Mouse (Mus musculus): ENCODE measurements around the gene Rilpl1. TPM values are rescaled to one million over a fixed set of nuclear protein-coding genes. Genes with fewer than 3 reads are reported as not detected.

Rilpl1 gene
- polyA plus RNA-seq, 1 experiment from 2014 or later = 9.7 TPM

DNA sequence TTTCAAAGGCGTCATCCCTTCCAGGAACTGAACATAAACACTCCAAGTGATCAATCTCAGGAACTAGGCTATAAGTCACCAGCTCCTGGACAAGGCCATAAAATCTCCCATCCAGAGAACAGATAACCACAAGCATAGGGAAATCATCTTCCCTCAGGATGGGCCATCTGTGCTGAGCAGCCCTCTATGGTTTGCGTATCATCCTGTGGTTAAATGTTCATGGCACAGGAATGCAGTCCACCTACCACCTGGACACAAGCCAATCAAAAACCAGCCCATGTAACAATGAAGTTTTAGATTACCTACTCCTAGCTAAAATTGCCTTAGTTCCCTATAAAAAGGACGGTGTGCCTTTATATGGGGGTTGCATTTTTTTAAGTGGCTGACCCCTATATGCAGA is 42.3 kb downstream of the Rilpl1 start:
- Histone ChIP-seq H3K36me3 (ENCODE audit: control insufficient read depth, insufficient read depth) (no peaks in the 10 kb centered on the region), H3K27ac (ENCODE audit: low read length) (no peak overlapping the region), H3K27me3 (replicated peaks; ENCODE audit: control insufficient read depth, insufficient read depth, low read length) (no peaks in the 10 kb centered on the region), H3K4me1 (replicated peaks; ENCODE audit: control insufficient read depth, insufficient read depth, low read length) (peaks cover 8% of the 10 kb centered on the region), H3K4me3 (replicated peaks; ENCODE audit: low read length) (no peak overlapping the region), H3K4me2 (ENCODE audit: low read length) (no peak overlapping the region), H3K9me3 (ENCODE audit: control insufficient read depth, low read length) (no peaks in the 10 kb centered on the region), H3K9ac (replicated peaks; ENCODE audit: low read depth, low read length) (no peak overlapping the region)
- no peak for ATAC-seq
- WGBS = 98% methylated on average over 3 of the region's 3 CpGs

DNA sequence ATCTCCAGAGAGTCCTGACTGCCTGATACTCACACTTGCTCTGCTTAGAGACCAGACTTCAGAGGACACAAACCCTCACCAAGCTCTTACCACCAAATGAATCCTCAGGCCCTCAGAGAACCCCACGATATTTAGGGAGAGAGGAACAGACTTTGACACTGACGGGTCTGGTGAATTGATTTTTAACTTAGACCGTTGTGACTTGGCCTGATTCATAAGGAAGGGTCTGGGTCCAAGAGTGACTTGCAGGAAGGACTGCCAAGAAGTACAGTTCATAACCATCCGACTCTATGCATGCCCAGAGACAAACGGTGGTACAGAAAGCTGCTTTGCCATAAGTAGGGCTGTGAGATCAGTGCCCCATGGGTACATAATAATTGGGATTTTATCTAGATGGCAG is 45.5 kb downstream of the Rilpl1 start:
- Histone ChIP-seq H3K4me3 (replicated peaks; ENCODE audit: low read length) (no peak overlapping the region), H3K27ac (ENCODE audit: low read length) (no peak overlapping the region), H3K9ac (replicated peaks; ENCODE audit: low read depth, low read length) (no peak overlapping the region), H3K36me3 (ENCODE audit: control insufficient read depth, insufficient read depth) (no peaks in the 10 kb centered on the region), H3K27me3 (replicated peaks; ENCODE audit: control insufficient read depth, insufficient read depth, low read length) (no peaks in the 10 kb centered on the region), H3K9me3 (ENCODE audit: control insufficient read depth, low read length) (no peaks in the 10 kb centered on the region), H3K4me2 (ENCODE audit: low read length) (no peak overlapping the region), H3K4me1 (replicated peaks; ENCODE audit: control insufficient read depth, insufficient read depth, low read length) (peaks cover 13% of the 10 kb centered on the region)
- ATAC-seq = no peak
- WGBS = 92% methylated on average over 5 of the region's 5 CpGs

DNA sequence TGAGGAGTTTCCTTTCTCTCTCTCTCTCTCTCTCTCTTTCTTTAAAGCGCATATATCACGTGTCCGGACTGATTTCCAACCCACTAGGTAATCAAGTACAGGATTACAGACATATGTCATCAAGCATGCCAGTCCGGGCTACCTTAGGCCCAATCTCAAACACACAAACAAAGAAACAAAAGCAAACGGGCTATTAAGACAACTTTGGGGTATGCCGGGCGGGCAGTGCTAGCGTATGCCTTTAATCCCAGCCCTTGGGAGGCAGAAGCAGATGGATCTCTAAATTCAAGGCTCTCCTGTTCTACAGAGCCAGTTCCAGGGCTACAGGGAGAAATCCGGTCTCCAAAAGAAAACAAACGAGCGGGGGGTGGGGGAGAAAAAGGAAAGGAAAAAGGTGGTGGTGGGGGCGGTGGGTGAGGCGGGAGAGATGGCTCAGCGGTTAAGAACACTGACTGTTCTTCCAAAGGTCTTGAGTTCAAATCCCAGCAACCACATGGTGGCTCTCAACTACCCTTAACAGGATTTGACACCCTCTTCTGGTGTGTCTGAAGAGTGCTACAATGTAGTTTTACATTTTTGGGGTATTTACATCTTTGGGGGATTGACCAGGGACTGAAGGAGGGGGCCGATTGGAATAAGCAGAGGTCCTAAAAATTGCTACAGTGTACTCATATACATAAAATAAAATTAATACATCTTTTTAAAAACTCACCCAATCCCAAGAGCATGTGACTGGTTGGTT is 47.4 kb downstream of the Rilpl1 start:
- Histone ChIP-seq H3K9ac (replicated peaks; ENCODE audit: low read depth, low read length) (peak overlapping the region; percentile 84), H3K4me1 (replicated peaks; ENCODE audit: control insufficient read depth, insufficient read depth, low read length) (peaks cover 14% of the 10 kb centered on the region), H3K27me3 (replicated peaks; ENCODE audit: control insufficient read depth, insufficient read depth, low read length) (no peaks in the 10 kb centered on the region), H3K36me3 (ENCODE audit: control insufficient read depth, insufficient read depth) (no peaks in the 10 kb centered on the region), H3K27ac (ENCODE audit: low read length) (peak overlapping the region; percentile 97), H3K4me3 (replicated peaks; ENCODE audit: low read length) (peak overlapping the region; percentile 75), H3K4me2 (ENCODE audit: low read length) (peak overlapping the region; percentile 75), H3K9me3 (ENCODE audit: control insufficient read depth, low read length) (no peaks in the 10 kb centered on the region)
- ATAC-seq = peak; percentile 49
- 8% methylated on average over 15 of the region's 15 CpGs for WGBS

DNA sequence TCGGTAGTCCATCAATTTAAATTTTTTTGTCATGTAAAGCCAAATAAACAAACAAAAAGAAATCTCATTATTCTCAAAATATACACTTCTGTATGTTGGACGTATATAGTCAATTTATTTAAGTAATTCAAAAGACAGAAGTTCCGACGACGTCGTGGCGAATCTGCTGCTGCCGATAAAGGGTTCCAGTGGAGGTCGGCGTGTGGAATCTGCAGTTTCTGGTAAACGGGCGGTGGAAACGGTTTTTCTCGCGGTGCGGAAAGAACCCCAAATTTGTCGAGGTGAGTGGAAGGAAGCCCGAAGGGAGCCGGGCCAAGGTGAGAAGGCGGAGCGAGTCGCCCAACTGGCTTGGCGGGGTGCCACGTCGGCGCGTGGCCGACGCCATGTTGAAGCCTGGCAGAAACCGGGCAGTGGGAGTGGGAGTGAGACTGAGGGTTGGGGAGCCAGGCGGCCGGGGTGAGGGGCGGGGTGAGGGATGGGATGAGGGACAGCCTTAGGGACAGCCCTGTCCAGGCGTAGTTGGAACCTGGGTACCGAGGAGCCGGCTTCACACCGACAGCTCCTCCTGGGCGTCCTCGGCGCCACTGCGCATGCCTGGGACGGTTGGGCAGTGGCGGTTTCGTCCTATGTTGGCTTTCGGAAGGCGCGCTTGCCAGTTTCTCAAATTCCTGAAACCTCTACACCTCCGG is 48.1 kb downstream of the Rilpl1 start, which contains the start of gene Snrnp35:
Snrnp35 (plus strand) TSS at position 169 of the 689 bp plus-strand sequence.
- Histone ChIP-seq H3K27me3 (replicated peaks; ENCODE audit: control insufficient read depth, insufficient read depth, low read length) (no peaks in the 10 kb centered on the region), H3K4me2 (ENCODE audit: low read length) (peak within 1 kb of the TSS; percentile 86), H3K9me3 (ENCODE audit: control insufficient read depth, low read length) (no peaks in the 10 kb centered on the region), H3K4me1 (replicated peaks; ENCODE audit: control insufficient read depth, insufficient read depth, low read length) (peaks cover 18% of the 10 kb centered on the region), H3K27ac (ENCODE audit: low read length) (peak within 1 kb of the TSS; percentile 97), H3K36me3 (ENCODE audit: control insufficient read depth, insufficient read depth) (no peaks in the 10 kb centered on the region), H3K9ac (replicated peaks; ENCODE audit: low read depth, low read length) (peak within 1 kb of the TSS; percentile 84), H3K4me3 (replicated peaks; ENCODE audit: low read length) (peak within 1 kb of the TSS; percentile 75)
- under 1% methylated on average over 48 of the region's 48 CpGs for WGBS
- peak; percentile 90 for ATAC-seq

DNA sequence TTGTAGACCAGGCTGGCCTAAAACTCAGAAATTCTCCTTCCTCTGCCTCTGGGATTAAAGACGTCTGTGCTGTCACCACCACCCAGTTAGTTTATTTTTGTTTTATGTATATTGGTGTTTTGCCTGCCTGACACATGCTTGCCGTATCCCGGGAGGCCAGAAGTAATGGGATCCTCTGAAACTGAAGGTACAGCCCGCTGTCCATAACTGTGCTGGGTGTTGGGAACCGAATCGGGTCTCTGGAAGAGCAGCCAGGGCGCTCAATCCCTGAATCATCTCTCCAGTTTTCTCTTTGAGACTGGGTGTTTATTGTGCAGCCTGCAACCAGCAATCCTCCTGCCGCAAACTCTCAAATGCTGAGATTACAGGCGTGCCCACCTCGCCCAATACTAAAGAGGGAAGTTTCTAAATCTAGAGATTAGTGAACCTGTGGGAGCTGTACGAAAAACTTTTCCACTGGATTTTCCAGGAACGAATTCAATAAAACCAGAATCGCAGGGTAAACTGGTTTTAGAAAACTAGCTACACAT is 48.7 kb downstream of the Rilpl1 start:
- H3K4me2 ChIP-seq (ENCODE audit: low read length) = peak overlapping the region; percentile 86
- H3K4me3 ChIP-seq (replicated peaks; ENCODE audit: low read length) = peak overlapping the region; percentile 75
- H3K9ac ChIP-seq (replicated peaks; ENCODE audit: low read depth, low read length) = peak overlapping the region; percentile 84
- peaks cover 23% of the 10 kb centered on the region for H3K4me1 ChIP-seq (replicated peaks; ENCODE audit: control insufficient read depth, insufficient read depth, low read length)
- H3K27me3 ChIP-seq (replicated peaks; ENCODE audit: control insufficient read depth, insufficient read depth, low read length) = no peaks in the 10 kb centered on the region
- no peaks in the 10 kb centered on the region for H3K36me3 ChIP-seq (ENCODE audit: control insufficient read depth, insufficient read depth)
- WGBS = 4% methylated on average over 13 of the region's 13 CpGs
- ATAC-seq = no peak
- peak overlapping the region; percentile 97 for H3K27ac ChIP-seq (ENCODE audit: low read length)
- no peaks in the 10 kb centered on the region for H3K9me3 ChIP-seq (ENCODE audit: control insufficient read depth, low read length)

DNA sequence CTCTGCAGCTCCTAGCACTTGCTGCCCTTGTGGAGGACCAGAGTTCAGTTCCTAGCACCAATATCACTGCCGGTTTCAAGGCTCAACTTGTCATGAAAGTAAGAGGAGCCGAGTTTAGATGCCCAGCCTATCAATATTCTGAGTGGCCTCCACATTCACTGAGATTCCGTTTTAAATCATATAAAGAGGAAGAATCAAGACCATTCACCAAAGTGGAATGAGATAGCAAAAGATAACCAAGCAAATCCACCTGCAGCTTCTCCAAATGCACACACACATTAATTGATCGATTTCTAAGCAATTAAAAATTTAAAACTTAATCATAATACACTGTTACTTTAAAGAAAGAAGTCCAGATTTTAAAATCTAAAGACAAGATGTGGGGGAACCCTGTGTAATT is 49.5 kb downstream of the Rilpl1 start:
- H3K4me1 ChIP-seq (replicated peaks; ENCODE audit: control insufficient read depth, insufficient read depth, low read length) = peaks cover 27% of the 10 kb centered on the region
- no peak for ATAC-seq
- no peak overlapping the region for H3K9ac ChIP-seq (replicated peaks; ENCODE audit: low read depth, low read length)
- no peaks in the 10 kb centered on the region for H3K9me3 ChIP-seq (ENCODE audit: control insufficient read depth, low read length)
- no peaks in the 10 kb centered on the region for H3K36me3 ChIP-seq (ENCODE audit: control insufficient read depth, insufficient read depth)
- WGBS = 91% methylated on average over 4 of the region's 4 CpGs
- H3K4me3 ChIP-seq (replicated peaks; ENCODE audit: low read length) = no peak overlapping the region
- no peak overlapping the region for H3K4me2 ChIP-seq (ENCODE audit: low read length)
- no peaks in the 10 kb centered on the region for H3K27me3 ChIP-seq (replicated peaks; ENCODE audit: control insufficient read depth, insufficient read depth, low read length)
- H3K27ac ChIP-seq (ENCODE audit: low read length) = no peak overlapping the region

DNA sequence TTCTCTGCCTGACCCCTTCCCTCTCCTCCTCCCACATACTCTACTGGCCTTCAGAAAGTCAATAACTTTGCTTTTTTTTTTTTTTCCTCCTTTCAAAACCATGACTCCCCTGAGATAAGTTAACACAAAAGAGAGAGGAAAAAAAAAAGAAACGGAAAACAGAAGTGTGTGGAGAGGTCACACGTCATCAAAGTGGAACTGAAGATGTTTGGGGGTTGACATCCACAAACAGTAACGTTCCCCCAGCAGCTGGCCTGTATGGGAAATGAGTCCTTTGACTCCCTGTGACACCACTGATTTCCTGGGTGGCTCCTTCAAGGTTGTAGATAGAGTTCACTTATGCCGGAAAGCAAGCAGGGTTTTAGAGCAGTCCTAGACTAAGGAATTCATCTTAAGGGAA is 51.1 kb downstream of the Rilpl1 start:
- 85% methylated on average over 4 of the region's 4 CpGs for WGBS

DNA sequence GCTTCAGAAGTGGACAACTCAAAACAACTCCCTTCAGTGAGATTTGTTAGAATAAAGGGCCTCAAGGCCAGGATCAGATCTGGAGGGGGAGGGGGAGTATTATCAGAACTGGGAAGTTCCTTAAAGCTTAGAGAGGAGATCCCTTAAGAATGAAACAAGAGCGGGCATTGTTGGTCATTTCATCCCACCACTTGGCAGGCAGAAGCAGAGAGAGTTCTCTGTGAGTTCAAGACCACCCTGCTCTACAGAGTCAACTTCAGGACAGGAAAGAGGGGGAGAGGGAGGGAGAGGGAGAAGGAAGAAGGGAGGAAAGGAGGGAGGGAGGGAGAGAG is 52.4 kb downstream of the Rilpl1 start:
- H3K9ac ChIP-seq (replicated peaks; ENCODE audit: low read depth, low read length) = no peak overlapping the region
- no peak overlapping the region for H3K27ac ChIP-seq (ENCODE audit: low read length)
- H3K4me3 ChIP-seq (replicated peaks; ENCODE audit: low read length) = no peak overlapping the region
- no peaks in the 10 kb centered on the region for H3K9me3 ChIP-seq (ENCODE audit: control insufficient read depth, low read length)
- no peak for ATAC-seq
- peaks cover 24% of the 10 kb centered on the region for H3K4me1 ChIP-seq (replicated peaks; ENCODE audit: control insufficient read depth, insufficient read depth, low read length)
- H3K27me3 ChIP-seq (replicated peaks; ENCODE audit: control insufficient read depth, insufficient read depth, low read length) = no peaks in the 10 kb centered on the region
- WGBS = 77% methylated on average over 1 of the region's 1 CpGs
- H3K4me2 ChIP-seq (ENCODE audit: low read length) = peak overlapping the region; percentile 34
- no peaks in the 10 kb centered on the region for H3K36me3 ChIP-seq (ENCODE audit: control insufficient read depth, insufficient read depth)

More for the DNA sequence above, 51.1 kb downstream of the Rilpl1 start:
- no peak for ATAC-seq
- H3K9me3 ChIP-seq (ENCODE audit: control insufficient read depth, low read length) = no peaks in the 10 kb centered on the region
- no peaks in the 10 kb centered on the region for H3K27me3 ChIP-seq (replicated peaks; ENCODE audit: control insufficient read depth, insufficient read depth, low read length)
- H3K4me2 ChIP-seq (ENCODE audit: low read length) = no peak overlapping the region
- peaks cover 33% of the 10 kb centered on the region for H3K4me1 ChIP-seq (replicated peaks; ENCODE audit: control insufficient read depth, insufficient read depth, low read length)
- no peak overlapping the region for H3K4me3 ChIP-seq (replicated peaks; ENCODE audit: low read length)
- no peak overlapping the region for H3K9ac ChIP-seq (replicated peaks; ENCODE audit: low read depth, low read length)
- H3K27ac ChIP-seq (ENCODE audit: low read length) = no peak overlapping the region
- no peaks in the 10 kb centered on the region for H3K36me3 ChIP-seq (ENCODE audit: control insufficient read depth, insufficient read depth)

DNA sequence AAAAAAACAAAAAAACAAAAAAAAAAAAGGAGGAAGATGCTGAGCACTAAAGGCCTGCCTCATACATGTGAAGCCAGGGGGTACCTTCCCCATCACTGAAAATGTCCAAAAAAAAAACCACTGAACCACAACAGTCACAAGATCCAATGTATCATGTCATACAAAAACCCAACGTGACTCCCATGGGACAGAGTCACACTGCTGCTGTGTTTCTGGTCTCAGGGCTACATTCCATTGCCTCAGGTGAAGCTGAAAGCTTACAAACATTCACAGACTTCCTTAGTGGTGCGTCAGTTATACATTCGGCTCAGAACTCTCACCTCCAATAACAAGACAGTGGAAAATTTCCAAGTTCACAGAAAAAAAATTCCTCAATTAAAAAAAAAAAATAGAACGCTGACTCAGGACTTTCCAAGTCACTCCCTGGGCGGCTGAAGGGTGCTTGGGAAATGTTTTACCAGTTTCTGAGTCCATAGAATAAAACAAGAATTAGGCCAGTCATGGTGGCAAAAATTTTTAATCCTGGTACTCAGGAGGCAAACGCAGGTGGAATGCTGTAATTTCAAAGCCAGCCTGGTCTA is 60.5 kb downstream of the Rilpl1 start:
- no peak overlapping the region for H3K9ac ChIP-seq (replicated peaks; ENCODE audit: low read depth, low read length)
- 0 out of 2 replicates have a peak, but pooled peaks cover 4% of the 10 kb centered on the region for H3K4me1 ChIP-seq (replicated peaks; ENCODE audit: control insufficient read depth, insufficient read depth, low read length)
- H3K9me3 ChIP-seq (ENCODE audit: control insufficient read depth, low read length) = no peaks in the 10 kb centered on the region
- no peaks in the 10 kb centered on the region for H3K36me3 ChIP-seq (ENCODE audit: control insufficient read depth, insufficient read depth)
- no peak overlapping the region for H3K4me3 ChIP-seq (replicated peaks; ENCODE audit: low read length)
- no peak for ATAC-seq
- no peak overlapping the region for H3K27ac ChIP-seq (ENCODE audit: low read length)
- H3K27me3 ChIP-seq (replicated peaks; ENCODE audit: control insufficient read depth, insufficient read depth, low read length) = no peaks in the 10 kb centered on the region
- H3K4me2 ChIP-seq (ENCODE audit: low read length) = no peak overlapping the region
- WGBS = 83% methylated on average over 6 of the region's 6 CpGs

All from forebrain, embryonic 16.5 days (tissue).